Mouse (Mus musculus) heart, adult 2 months (tissue): Measurements from ENCODE around the gene Asic3. TPM values are rescaled to one million over a fixed set of nuclear protein-coding genes. Genes with fewer than 3 reads are reported as not detected.
A peak's percentile ranks its signal among the peaks of the same experiment; 100 is the strongest.

Experiments
- DNase-seq, 2 experiments: peaks; one replicate each; pipeline ENCODE4 v3.0.0; 2021
- H3K27ac ChIP-seq: fragments of 200-600 bp; 2 replicates; pipeline ENCODE4 v1.8.1; 2022
- H3K27me3 ChIP-seq: fragments of 200-500 bp; 2 replicates; pipeline ENCODE4 v1.6.1; 2012; ENCODE audit warnings: mild to moderate bottlenecking, low read length, inconsistent platforms, mixed read lengths; ENCODE audit not compliant: control insufficient read depth, insufficient read depth
- H3K36me3 ChIP-seq: fragments of 200-500 bp; 2 replicates; pipeline ENCODE4 v1.6.1; 2012; ENCODE audit warnings: low read length, inconsistent platforms; ENCODE audit not compliant: control insufficient read depth, insufficient read depth
- H3K4me1 ChIP-seq: fragments of 200-500 bp; 2 replicates; pipeline ENCODE4 v1.6.1; 2011; ENCODE audit warnings: low read length; ENCODE audit not compliant: control insufficient read depth, insufficient read depth
- H3K4me3 ChIP-seq: fragments of 200-600 bp; 2 replicates; pipeline ENCODE4 v1.8.1; 2022
- H3K79me2 ChIP-seq: fragments of 200-500 bp; replicated peaks from 2 replicates; pipeline ENCODE4 v1.6.1; 2012; ENCODE audit warnings: mild to moderate bottlenecking, inconsistent platforms, low read length, moderate library complexity, mixed read lengths; ENCODE audit not compliant: control insufficient read depth, insufficient read depth
- H3K9ac ChIP-seq: fragments of 200-500 bp; 2 replicates; pipeline ENCODE4 v1.6.1; 2012; ENCODE audit warnings: low read depth, mild to moderate bottlenecking, control low read depth, inconsistent platforms, low read length, mixed read lengths
- CTCF ChIP-seq: fragments of 200-600 bp; IDR thresholded peaks from 2 replicates; pipeline ENCODE4 v1.8.1; 2022; ENCODE audit warnings: antibody characterized with exemption, mild to moderate bottlenecking, moderate library complexity
- EP300 ChIP-seq: fragments of 200-500 bp; IDR thresholded peaks from 2 replicates; pipeline ENCODE4 v1.6.1; 2011; ENCODE audit warnings: low read depth, low read length, control low read depth; ENCODE audit not compliant: insufficient read depth
- POLR2A ChIP-seq: fragments of 200-500 bp; IDR thresholded peaks from 2 replicates; pipeline ENCODE4 v1.6.1; 2011; ENCODE audit warnings: mild to moderate bottlenecking, low read depth, low read length, control low read depth; ENCODE audit not compliant: insufficient read depth
- WGBS: fragments of 180-500 bp; shearing (Covaris S2); methylation state at CpG from one replicate; pipeline ENCODE4 v1.1.7; 2018; 5-methylcytosine and 5-hydroxymethylcytosine counted together
- intact Hi-C: fragments of 180-260 bp; cut with DNase I; formaldehyde crosslinking; loops from one replicate; pipeline ENCODE4 v1.15.1; 2025
- long read RNA-seq: library from polyadenylated mRNA; stranded (forward); transcript quantifications from one replicate; pipeline ENCODE4 v2.0.0, GENCODE M21; 2021
- polyA plus RNA-seq: library from polyadenylated mRNA; depleted of rRNA; stranded (reverse); fragments of >200 nt; gene quantifications from 2 replicates; pipeline ENCODE4 v1.2.3, GENCODE M21; 2012; rRNA removed
- total RNA-seq, 2 experiments: library from RNA; stranded (reverse); gene quantifications; 2 replicates each; pipeline ENCODE4 v1.2.3; 2021

Gene Asic3
- under 1 TPM in 1 of 2 experiments, not detected in 1; 0.14 TPM for total RNA-seq
- 0.32 and 0.59 TPM in 2 replicates for polyA plus RNA-seq
- long read RNA-seq: 0 reads

GRCm38 (mm10) chr5:24413042-24413693, at the start of gene Asic3:
Gene Asic3 (plus strand): TSS chr5:24413392.
- Histone ChIP-seq H3K36me3 (no peaks in the 10 kb centered on the region), H3K9ac (no peak within 1 kb of the TSS), H3K4me3 (no peak within 1 kb of the TSS), H3K27me3 (no peaks in the 10 kb centered on the region), H3K79me2 (no peaks in the 10 kb centered on the region), H3K27ac (no peak within 1 kb of the TSS), H3K4me1 (peaks cover 1% of the 10 kb centered on the region)
- TF ChIP-seq EP300 (no peak), POLR2A (no peak), CTCF (no peak)
- WGBS: 37% methylated on average over 11 of the region's 11 CpGs
- no peak for DNase-seq
- intact Hi-C loops: no loop called here

- DNase-seq: no peak
- no peaks in the 10 kb centered on the region for H3K27me3 ChIP-seq
- no peak overlapping the region for H3K9ac ChIP-seq
- WGBS: 68% methylated on average over 2 of the region's 2 CpGs
- intact Hi-C loops: no loop called here
- H3K27ac ChIP-seq: peak overlapping the region; percentile 69
- no peak overlapping the region for H3K4me3 ChIP-seq
- H3K36me3 ChIP-seq: no peaks in the 10 kb centered on the region
- no peak for TF ChIP-seq CTCF
- no peak for TF ChIP-seq POLR2A
- no peak for TF ChIP-seq EP300
- H3K79me2 ChIP-seq: no peaks in the 10 kb centered on the region
- H3K4me1 ChIP-seq: peaks cover 7% of the 10 kb centered on the region
Observed at GRCm38 (mm10) chr5:24363467-24363866, 49.7 kb upstream of the Asic3 start.

GRCm38 (mm10) chr5:24364061-24364460, 49.1 kb upstream of the Asic3 start:
- Histone ChIP-seq H3K4me1 (peaks cover 7% of the 10 kb centered on the region), H3K27ac (peak overlapping the region; percentile 69), H3K79me2 (no peaks in the 10 kb centered on the region), H3K36me3 (no peaks in the 10 kb centered on the region), H3K27me3 (no peaks in the 10 kb centered on the region), H3K4me3 (no peak overlapping the region), H3K9ac (no peak overlapping the region)
- no peak for DNase-seq
- 48% methylated on average over 3 of the region's 3 CpGs for WGBS
- no peak for TF ChIP-seq CTCF
- no peak for TF ChIP-seq EP300
- intact Hi-C loops: loop anchor here (1.0 kb wide), 1 partner anchor 20 kb away; no protein-coding TSS in a partner anchor

- Histone ChIP-seq H3K79me2 (no peaks in the 10 kb centered on the region), H3K36me3 (no peaks in the 10 kb centered on the region), H3K4me1 (peaks cover 7% of the 10 kb centered on the region), H3K27ac (peak within 1 kb of the TSS; percentile 95), H3K9ac (peak within 1 kb of the TSS; percentile 85), H3K4me3 (peak within 1 kb of the TSS; percentile 77), H3K27me3 (no peaks in the 10 kb centered on the region)
- WGBS: 41% methylated on average over 12 of the region's 12 CpGs
- intact Hi-C loops: loop anchor here (1.0 kb wide), 1 partner anchor 20 kb away; no protein-coding TSS in a partner anchor
- TF ChIP-seq CTCF (no peak), EP300 (peak; percentile 76), POLR2A (peak; percentile 90)
- DNase-seq: peak; percentile 79 to 87
Observed at GRCm38 (mm10) chr5:24364508-24364907, 48.7 kb upstream of the Asic3 start, which contains the start of gene Nos3. Gene Nos3 (plus strand): TSS chr5:24364810.

GRCm38 (mm10) chr5:24364963-24365362, 48.2 kb upstream of the Asic3 start:
- Histone ChIP-seq H3K4me1 (peaks cover 7% of the 10 kb centered on the region), H3K9ac (peak overlapping the region; percentile 85), H3K4me3 (peak overlapping the region; percentile 77), H3K27me3 (no peaks in the 10 kb centered on the region), H3K79me2 (no peaks in the 10 kb centered on the region), H3K27ac (peak overlapping the region; percentile 95), H3K36me3 (no peaks in the 10 kb centered on the region)
- no peak for TF ChIP-seq POLR2A
- TF ChIP-seq EP300: no peak
- no peak for TF ChIP-seq CTCF
- WGBS: 58% methylated on average over 10 of the region's 10 CpGs
- DNase-seq: no peak
- intact Hi-C loops: loop anchor here (1.0 kb wide), 1 partner anchor 19 kb away; no protein-coding TSS in a partner anchor

GRCm38 (mm10) chr5:24365528-24365927, 47.7 kb upstream of the Asic3 start:
- Histone ChIP-seq H3K27me3 (no peaks in the 10 kb centered on the region), H3K4me1 (peaks cover 7% of the 10 kb centered on the region), H3K79me2 (no peaks in the 10 kb centered on the region), H3K4me3 (peak overlapping the region; percentile 77), H3K36me3 (no peaks in the 10 kb centered on the region), H3K27ac (peak overlapping the region; percentile 95), H3K9ac (peak overlapping the region; percentile 85)
- TF ChIP-seq EP300: no peak
- TF ChIP-seq CTCF: no peak
- 0 out of 2 replicates have a peak, but pooled peaks have one; percentile 33 for TF ChIP-seq POLR2A
- intact Hi-C loops: no loop called here
- DNase-seq: peak in 1 of 2 experiments; percentile 47
- WGBS: 17% methylated on average over 5 of the region's 5 CpGs
